Mouse (Mus musculus) heart, adult 2 months (tissue): ENCODE measurements around the gene Ttc33.

Experiments used
- CTCF ChIP-seq: fragments of 200-600 bp; IDR thresholded peaks from 2 replicates; pipeline ENCODE4 v1.8.1; 2022; ENCODE audit warnings: antibody characterized with exemption, mild to moderate bottlenecking, moderate library complexity
- POLR2A ChIP-seq: fragments of 200-500 bp; IDR thresholded peaks from 2 replicates; pipeline ENCODE4 v1.6.1; 2011; ENCODE audit warnings: mild to moderate bottlenecking, low read depth, low read length, control low read depth; ENCODE audit not compliant: insufficient read depth

- TF ChIP-seq POLR2A = no peak
- TF ChIP-seq CTCF = no peak
Observed at GRCm38 (mm10) chr15:5173217-5173820, 12.0 kb upstream of the Ttc33 start.
